Mouse (Mus musculus) embryonic stem cell, embryonic (primary cell): Measurements from ENCODE around the gene Slc5a5.

ENCODE experiments used
- CTCF ChIA-PET, 4 experiments: fragments of 300-600 bp in 2 of 4; fragments of 350-600 bp in 2 of 4; sonication (Branson Sonifier 250); formaldehyde crosslinking; loops; one replicate each; lab custom pipeline; 2022; ENCODE audit warnings: inconsistent platforms in 2 of 4; lab: Charles Lee
- POLR2A ChIA-PET, 4 experiments: fragments of 300-600 bp in 2 of 4; fragments of 350-600 bp in 2 of 4; sonication (Branson Sonifier 250); formaldehyde crosslinking; loops; one replicate each; lab custom pipeline; 2022; ENCODE audit warnings: antibody characterized with exemption in 4 of 4, inconsistent platforms in 1 of 4; lab: Charles Lee

Slc5a5 gene

DNA sequence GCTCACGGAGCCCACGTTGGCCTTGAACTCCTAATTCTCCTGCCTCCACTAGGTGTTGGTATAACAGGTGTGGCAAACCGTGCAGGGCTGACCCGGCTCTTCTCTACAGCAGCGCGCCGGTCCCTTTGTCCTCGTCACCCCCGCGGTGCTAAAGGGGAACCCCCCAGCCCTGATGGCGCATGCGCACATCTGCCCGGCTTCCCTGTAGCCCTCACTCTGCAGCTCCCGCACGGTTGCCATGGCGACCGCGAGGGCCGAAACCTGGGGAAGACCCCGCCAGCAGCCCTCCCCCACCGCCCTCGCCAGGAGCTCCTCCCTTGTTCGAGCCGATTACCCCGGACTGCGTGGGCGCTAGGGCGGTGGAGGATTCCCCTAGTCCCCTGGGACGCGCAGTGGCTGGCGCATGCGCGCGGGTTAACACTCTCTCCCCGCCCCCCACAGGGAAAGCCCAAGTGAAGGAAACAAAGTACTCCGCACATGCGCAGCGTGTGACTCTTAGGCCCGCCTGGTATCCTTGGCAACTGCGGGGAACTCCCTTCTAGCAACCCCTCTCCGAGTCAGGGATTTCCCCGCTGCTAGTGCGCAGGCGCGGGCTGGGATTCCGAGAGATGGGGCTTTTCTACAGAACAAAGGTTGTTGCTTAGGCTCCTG, 27.1 kb downstream of the Slc5a5 start:
- POLR2A ChIA-PET = interaction anchor here (0.7 to 6.0 kb wide), 58 partner anchors 8 to 703 kb away, joined by 3 to 67 read pairs (median 5); partner anchors contain the start of genes Arrdc2 (in 4 of the 4), Jund (in 3 of the 4), Rpl18a (in 3 of the 4) and Lsm4 (in 1 of the 4)

DNA sequence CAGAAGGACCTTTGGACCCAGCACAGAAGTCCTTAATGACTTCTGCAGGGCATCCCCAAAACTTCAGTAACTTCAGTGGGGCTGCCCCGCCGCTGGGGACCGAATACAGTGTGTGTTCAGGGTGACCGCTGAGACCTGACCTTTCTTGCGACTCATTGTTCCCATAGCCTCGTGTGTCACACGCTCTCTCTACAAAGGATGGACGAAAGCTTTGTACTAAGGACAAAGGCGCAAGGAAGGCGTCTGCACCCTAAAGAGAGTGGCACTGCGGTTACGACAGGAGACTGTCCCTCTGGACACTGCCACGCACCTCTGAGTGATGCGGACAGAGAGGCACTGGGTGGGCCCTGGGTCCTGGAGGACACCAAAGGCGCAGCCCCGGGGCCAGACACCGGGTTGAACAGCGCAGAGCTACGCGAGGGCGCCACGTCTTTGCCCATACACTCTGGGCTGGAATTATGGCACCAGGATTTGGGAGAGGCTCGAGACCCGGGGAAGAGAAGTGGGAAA, 27.8 kb downstream of the Slc5a5 start:
- ChIA-PET CTCF (interaction anchor here (0.6 to 3.2 kb wide), 14 partner anchors 8 to 652 kb away, joined by 3 to 19 read pairs (median 4); partner anchors contain the start of genes Arrdc2 (in 2 of the 4) and Slc25a42 (in 1 of the 4)), POLR2A (interaction anchor here (0.7 to 6.0 kb wide), 53 partner anchors 7 to 704 kb away, joined by 3 to 67 read pairs (median 5); partner anchors contain the start of genes Arrdc2 (in 4 of the 4), Jund (in 3 of the 4), Rpl18a (in 3 of the 4) and Lsm4 (in 1 of the 4))

More for the DNA sequence above, 27.1 kb downstream of the Slc5a5 start:
- CTCF ChIA-PET = interaction anchor here in 3 of 4 experiments (0.5 to 3.2 kb wide), 15 partner anchors 8 to 461 kb away, joined by 3 to 19 read pairs (median 5); partner anchors contain the start of genes Arrdc2 (in 2 of the 3) and Gm3336 (in 1 of the 3)

DNA sequence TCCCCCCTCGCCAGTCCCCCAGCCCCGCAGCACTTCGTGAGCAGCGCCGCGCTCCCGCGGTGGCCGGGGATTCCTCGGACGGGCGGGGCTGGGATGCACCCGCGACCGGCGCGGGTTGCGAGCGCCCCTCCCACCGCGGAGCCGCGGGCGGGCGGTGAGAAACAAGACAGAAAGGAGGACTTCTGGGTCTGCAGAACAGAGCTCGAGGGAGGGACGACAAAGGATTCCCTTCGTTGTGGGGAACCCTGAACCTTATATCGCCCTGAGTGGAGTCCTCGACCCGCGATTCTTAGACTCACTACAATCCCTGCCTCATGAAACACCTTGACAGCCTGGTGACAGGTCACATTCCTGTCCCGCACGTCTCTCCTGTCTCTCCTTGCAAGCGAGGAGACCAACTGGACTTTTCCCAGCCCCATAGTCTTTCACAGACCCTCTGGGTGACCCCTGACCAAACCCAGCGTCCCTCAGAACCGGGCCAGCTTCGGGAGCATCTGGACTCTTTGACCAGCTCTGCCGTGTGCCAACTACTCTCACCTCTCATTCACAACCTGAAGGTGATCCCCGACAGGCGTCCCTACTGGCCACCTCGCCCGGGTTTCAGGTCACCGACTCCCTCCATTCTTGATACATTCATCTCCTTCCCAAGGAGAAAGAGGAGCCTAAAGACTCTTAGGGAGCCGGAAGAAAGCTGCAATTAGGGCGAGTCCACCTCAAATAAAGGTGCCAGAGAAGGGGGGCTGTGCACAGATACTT, 28.4 kb downstream of the Slc5a5 start:
- ChIA-PET POLR2A (interaction anchor here in 3 of 4 experiments (0.6 to 6.0 kb wide), 42 partner anchors 7 to 816 kb away, joined by 3 to 67 read pairs (median 6); partner anchors contain the start of genes Arrdc2 (in 3 of the 3), Rpl18a (in 3 of the 3), Jund (in 2 of the 3) and Lsm4 (in 1 of the 3)), CTCF (interaction anchor here (0.8 to 3.2 kb wide), 10 partner anchors 17 to 652 kb away, joined by 3 to 19 read pairs (median 6); partner anchors contain the start of genes Arrdc2 (in 1 of the 4) and Slc25a42 (in 1 of the 4))

DNA sequence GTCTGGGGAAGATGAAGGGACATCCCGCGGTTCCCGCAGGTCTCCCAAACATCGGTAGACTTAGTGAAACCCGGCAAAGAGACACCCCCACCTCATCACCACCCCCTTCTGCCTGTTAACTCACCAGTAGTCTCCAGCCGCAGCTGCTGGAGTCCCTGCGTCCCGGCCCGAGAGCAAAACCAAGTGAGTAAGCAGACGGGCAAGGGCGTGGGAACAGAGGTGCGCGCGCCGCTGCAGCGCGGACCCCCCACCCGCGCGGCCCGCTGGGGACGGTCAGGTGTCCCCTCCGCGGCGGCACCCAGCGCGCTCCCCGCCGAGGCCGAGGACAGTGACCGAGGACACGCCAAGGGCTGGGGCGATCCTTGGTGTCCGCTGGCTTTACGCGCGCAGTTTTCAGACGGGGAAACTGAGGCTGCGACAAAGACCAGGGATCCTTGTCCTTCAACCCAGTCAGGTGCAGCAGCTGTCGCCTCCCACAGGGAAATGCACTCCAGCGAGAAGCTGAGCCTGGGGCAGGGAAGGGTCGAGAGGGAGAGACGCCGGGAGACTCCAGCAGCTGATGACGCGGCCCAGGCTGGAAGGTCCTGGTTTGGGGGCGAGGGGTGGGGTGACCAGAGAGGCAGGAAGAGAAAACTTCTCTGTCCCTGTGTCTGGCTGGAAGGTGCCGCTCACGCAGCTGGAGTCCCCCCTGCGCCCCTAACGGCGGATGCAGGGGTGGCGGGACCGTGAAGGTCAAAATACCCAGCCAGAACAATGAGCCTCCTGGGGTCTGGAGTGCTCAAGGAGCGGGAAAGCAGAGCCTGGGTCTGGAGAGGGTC, 29.5 kb downstream of the Slc5a5 start, which contains the start of gene Kcnn1:
Gene Kcnn1, minus strand, starts transcription at position 435 of the 818 bp plus-strand sequence.
- CTCF ChIA-PET = interaction anchor here (0.6 to 2.8 kb wide), 6 partner anchors 15 to 1108 kb away, joined by 3 to 15 read pairs (median 4); no protein-coding TSS in a partner anchor
- POLR2A ChIA-PET = interaction anchor here (0.6 to 6.0 kb wide), 18 partner anchors 11 to 352 kb away, joined by 3 to 67 read pairs (median 6); partner anchors contain the start of genes Arrdc2 (in 2 of the 4), Rpl18a (in 2 of the 4) and Jund (in 1 of the 4)

DNA sequence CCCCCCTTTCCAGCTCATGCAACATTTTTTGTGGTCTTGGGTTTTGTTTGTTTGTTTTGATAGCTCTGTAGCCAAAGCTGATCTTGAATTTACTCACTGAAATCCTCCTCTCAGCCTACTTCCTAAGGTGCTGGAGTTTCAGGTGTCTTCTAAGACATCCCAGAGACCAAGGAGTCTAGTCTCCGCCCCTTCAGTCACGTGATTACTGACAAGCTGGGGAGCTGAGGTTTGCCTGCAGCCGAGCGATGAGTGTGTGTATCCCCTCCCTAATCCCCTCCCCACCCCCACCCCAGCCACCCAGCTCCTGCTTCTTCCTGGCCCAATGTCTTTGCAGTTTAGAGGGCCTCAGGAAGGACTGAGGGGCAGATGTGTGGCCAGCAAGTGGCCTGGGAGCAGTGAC, 35.0 kb downstream of the Slc5a5 start:
- ChIA-PET POLR2A (interaction anchor here (0.5 to 12.6 kb wide), 68 partner anchors 8 to 258 kb away, joined by 3 to 157 read pairs (median 4); partner anchors contain the start of genes Arrdc2 (in 3 of the 4), Jund (in 3 of the 4), Rpl18a (in 3 of the 4) and Pik3r2 (in 2 of the 4)), CTCF (interaction anchor here (0.5 to 6.7 kb wide), 37 partner anchors 8 to 1586 kb away, joined by 3 to 89 read pairs (median 4); partner anchors contain the start of genes Arrdc2 (in 3 of the 4), Gm3336 (in 2 of the 4), Rpl18a (in 2 of the 4) and 1700030K09Rik (in 1 of the 4))

DNA sequence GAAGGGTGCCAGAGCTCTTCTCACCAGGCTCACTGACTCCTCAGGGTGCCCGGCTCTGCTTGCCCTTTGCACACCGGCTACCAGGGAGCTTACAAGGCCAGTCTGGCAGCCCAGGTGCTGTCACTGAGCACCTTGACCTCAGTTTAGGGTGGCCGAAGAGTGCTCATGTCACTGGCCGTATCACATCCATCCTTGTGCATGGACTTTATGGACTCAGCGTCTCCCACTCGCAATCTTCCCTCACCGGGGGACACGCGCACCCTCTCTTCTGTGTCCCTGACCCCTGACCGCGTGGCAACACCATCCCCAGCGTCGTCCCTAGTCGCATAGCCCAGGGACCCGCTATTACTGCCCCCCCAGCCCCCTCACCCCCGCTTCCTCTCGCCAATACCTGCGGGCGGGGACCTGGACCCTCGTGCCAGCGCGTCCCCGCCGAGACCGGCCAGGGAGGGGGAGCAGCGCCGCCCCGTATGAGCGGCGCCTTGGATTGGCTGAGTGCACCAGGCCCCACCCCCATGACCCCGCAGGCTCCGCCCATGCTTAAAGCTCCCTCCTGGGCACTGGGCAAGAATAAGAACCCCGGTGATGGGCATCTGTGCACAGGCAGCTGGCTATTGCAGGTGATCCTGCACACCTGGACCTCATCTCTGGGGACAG, 35.9 kb downstream of the Slc5a5 start:
- ChIA-PET POLR2A (interaction anchor here (0.5 to 12.6 kb wide), 69 partner anchors 9 to 247 kb away, joined by 3 to 157 read pairs (median 4); partner anchors contain the start of genes Arrdc2 (in 3 of the 4), Jund (in 3 of the 4), Rpl18a (in 3 of the 4) and Pik3r2 (in 2 of the 4)), CTCF (interaction anchor here (0.5 to 6.7 kb wide), 34 partner anchors 8 to 1587 kb away, joined by 3 to 89 read pairs (median 4); partner anchors contain the start of genes Arrdc2 (in 4 of the 4), Gm3336 (in 2 of the 4), Rpl18a (in 2 of the 4) and 1700030K09Rik (in 1 of the 4))

DNA sequence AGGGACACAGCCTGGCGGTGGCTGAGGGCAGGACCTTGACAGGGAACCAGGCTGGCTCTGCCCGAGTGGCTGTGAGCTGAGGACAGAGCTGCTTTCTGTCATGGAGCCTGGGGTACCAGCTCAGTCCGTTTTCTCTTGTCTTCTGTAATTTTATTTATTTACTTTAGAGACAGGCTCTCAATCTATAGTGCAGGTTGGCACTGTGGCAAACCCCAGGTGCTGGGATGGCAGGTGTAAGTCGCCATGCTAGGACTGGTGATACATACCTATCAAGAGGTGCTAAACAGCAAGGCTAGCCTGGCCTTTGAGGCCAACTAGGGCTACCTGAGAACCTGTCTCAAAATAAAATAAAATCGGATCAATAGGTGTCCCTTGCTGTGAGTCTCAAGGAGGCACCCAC, 36.5 kb downstream of the Slc5a5 start:
- ChIA-PET CTCF (interaction anchor here (0.6 to 6.7 kb wide), 13 partner anchors 9 to 183 kb away, joined by 3 to 89 read pairs (median 7); partner anchors contain the start of genes Arrdc2 (in 3 of the 4), Lsm4 (in 1 of the 4) and Rpl18a (in 1 of the 4)), POLR2A (interaction anchor here in 3 of 4 experiments (0.6 to 12.6 kb wide), 14 partner anchors 8 to 164 kb away, joined by 3 to 157 read pairs (median 14); partner anchors contain the start of genes Arrdc2 (in 2 of the 3) and Rpl18a (in 2 of the 3))

DNA sequence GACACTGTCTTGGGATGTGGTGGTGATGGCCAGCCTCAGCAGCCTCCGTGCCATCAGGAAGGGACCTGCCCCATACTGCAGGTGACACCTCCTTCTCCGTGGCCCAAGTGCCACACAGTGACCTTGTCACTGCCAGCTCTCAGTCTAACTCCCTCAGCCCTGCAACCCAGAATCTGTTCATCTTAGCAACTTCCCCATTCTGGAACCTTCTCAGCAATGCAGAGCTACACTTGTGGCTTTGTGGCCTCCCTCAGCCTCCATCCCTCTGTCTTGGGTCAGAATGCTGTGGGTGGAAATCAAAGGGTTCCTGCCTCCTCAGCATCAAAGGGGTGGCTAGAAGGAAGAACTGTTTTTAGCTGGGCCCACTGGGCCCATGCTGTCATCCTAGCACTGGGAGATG, 38.7 kb downstream of the Slc5a5 start:
- ChIA-PET POLR2A (interaction anchor here in 2 of 4 experiments (0.7 to 12.6 kb wide), 4 partner anchors 10 to 180 kb away, joined by 3 to 157 read pairs (median 18); partner anchors contain the start of genes Arrdc2 (in 2 of the 2) and Lsm4 (in 1 of the 2)), CTCF (interaction anchor here (0.8 to 6.7 kb wide), 6 partner anchors 9 to 93 kb away, joined by 3 to 89 read pairs (median 4); partner anchors contain the start of genes Arrdc2 (in 2 of the 4) and Mpv17l2 (in 1 of the 4))

DNA sequence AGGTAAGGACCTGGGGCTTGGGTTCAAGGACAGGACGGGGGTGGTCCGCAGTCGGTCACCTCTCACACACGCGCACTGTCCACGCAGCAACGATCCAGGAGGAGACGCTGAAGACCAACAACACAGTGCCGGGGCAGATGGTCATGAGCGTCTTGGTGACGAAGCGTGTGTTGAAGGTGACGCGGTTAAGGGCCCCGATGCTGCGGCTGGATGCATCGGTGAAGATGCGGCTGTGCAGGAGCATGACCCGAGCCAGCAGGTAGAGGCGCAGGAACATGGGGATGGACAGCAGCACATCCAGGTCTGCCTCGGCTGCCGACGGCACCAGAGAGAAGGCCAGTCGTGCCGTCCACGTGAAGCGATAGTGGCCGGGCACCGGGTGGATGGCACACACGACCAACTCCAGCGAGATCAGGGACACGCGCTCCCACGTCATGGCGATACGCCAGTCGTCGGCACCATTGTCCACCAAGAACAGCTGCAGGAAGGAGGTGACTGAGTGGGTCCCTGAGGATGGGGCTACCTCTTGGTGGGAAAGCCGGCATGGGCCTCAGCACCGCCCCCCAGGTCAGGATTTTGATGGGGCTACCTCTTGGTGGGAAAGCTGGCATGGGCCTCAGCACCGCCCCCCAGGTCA, 39.8 kb downstream of the Slc5a5 start:
- ChIA-PET POLR2A (interaction anchor here (0.6 to 12.6 kb wide), 17 partner anchors 9 to 678 kb away, joined by 3 to 157 read pairs (median 4); partner anchors contain the start of genes Arrdc2 (in 3 of the 4), Jund (in 1 of the 4), Kcnn1 (in 1 of the 4) and Pgpep1 (in 1 of the 4)), CTCF (interaction anchor here in 3 of 4 experiments (0.7 to 1.5 kb wide), 6 partner anchors 8 to 51 kb away, joined by 3 to 5 read pairs (median 4); no protein-coding TSS in a partner anchor)

DNA sequence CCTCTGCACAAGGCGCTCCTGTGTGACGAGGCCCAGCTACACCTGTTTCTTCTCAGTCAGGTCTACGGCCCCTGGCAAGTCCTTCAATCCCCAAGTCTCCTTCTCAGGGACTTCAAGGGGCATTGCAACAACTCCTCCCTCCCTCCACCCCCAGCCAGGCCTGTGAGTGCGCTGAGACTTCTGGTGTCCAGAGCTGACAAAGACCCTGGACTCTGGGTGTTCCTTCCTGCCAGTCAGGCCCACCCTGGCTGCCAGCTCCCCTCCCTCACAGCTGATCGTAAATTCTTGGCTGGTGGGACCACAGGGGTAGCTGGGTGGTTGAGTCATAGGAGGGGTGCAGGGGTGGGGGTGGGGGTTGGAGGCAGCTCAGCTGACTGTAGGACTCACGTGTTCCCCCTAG, 40.7 kb downstream of the Slc5a5 start:
- POLR2A ChIA-PET = interaction anchor here (0.6 to 12.6 kb wide), 28 partner anchors 8 to 180 kb away, joined by 3 to 157 read pairs (median 4); partner anchors contain the start of genes Arrdc2 (in 3 of the 4), Rpl18a (in 2 of the 4), Jund (in 1 of the 4) and Kcnn1 (in 1 of the 4)
- CTCF ChIA-PET = interaction anchor here in 3 of 4 experiments (0.6 to 1.3 kb wide), 8 partner anchors 11 to 179 kb away, joined by 3 to 6 read pairs (median 3); partner anchors contain the start of genes Arrdc2 (in 1 of the 3) and Lsm4 (in 1 of the 3)

DNA sequence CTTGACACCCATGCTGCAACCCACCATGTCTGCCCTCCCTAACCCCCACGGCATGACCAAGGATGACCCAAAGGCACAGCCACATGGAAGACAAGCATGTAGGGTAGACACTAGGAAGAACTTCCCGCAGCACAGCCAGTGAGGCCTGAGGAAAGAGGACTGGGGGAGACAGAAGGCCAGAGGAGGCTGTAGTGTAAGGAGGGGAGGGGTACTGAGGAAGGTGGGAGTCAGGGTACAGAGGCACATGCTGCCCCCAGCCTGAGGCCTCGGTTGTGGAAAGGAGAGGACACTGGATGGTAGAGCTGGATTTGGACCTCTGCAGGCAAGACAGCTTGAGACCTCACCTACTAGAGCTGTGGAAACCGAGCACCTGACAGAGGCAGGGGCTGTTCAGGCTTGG, 41.6 kb downstream of the Slc5a5 start:
- ChIA-PET POLR2A (interaction anchor here in 3 of 4 experiments (0.6 to 12.6 kb wide), 13 partner anchors 7 to 159 kb away, joined by 3 to 157 read pairs (median 5); partner anchors contain the start of genes Arrdc2 (in 3 of the 3), Jund (in 1 of the 3) and Rpl18a (in 1 of the 3)), CTCF (interaction anchor here in 2 of 4 experiments (0.6 to 1.3 kb wide), 3 partner anchors 10 to 30 kb away, joined by 3 to 6 read pairs (median 3); partner anchors contain the start of gene Arrdc2 (in 1 of the 2))

DNA sequence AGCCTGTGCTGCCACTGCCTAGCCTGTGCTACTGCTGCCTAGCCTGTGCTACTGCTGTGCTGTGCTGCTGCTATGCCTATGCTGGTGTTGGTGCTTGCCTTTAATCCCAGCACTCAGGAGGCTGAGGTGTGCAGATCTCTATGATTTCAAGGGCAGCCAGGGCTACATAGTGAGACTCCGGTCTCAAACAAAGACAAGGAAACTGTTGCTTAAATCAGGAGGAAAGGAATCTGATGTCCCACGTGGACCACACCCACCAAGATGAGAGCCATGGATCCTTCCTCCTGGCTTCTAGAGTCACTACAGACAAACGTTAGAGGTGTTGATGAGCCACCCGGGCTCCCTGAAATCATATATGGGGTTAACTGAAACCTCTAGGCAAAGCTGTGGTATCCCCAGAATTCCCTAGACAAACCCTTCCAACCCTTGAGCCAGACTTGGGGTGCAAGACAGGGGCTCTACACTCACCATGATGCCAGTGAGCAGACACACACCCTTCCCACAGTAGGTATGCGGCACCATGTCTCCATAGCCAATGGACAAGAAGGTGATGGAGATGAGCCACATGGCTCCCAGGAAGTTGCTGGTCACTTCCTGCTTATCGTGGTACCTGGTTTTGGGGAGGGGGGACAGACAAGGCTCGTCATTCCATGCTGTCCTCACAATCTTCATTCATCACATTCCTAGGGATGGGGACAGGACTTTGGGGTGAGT, 42.3 kb downstream of the Slc5a5 start:
- ChIA-PET CTCF (interaction anchor here in 2 of 4 experiments (0.6 to 1.5 kb wide), 5 partner anchors 9 to 132 kb away, joined by 3 to 7 read pairs (median 4); partner anchors contain the start of gene Gm3336 (in 1 of the 2)), POLR2A (interaction anchor here in 3 of 4 experiments (0.8 to 12.6 kb wide), 19 partner anchors 4 to 177 kb away, joined by 3 to 157 read pairs (median 4); partner anchors contain the start of genes Arrdc2 (in 3 of the 3), Rpl18a (in 2 of the 3) and Lsm4 (in 1 of the 3))
